Mouse (Mus musculus): ENCODE results near the gene Runx3. TPM values are rescaled to one million over a fixed set of nuclear protein-coding genes. Genes with fewer than 3 reads are reported as not detected.

The Runx3 gene
- polyA plus RNA-seq (2012; rRNA removed), result 0.46 and 0.55 TPM in 2 replicates

DNA sequence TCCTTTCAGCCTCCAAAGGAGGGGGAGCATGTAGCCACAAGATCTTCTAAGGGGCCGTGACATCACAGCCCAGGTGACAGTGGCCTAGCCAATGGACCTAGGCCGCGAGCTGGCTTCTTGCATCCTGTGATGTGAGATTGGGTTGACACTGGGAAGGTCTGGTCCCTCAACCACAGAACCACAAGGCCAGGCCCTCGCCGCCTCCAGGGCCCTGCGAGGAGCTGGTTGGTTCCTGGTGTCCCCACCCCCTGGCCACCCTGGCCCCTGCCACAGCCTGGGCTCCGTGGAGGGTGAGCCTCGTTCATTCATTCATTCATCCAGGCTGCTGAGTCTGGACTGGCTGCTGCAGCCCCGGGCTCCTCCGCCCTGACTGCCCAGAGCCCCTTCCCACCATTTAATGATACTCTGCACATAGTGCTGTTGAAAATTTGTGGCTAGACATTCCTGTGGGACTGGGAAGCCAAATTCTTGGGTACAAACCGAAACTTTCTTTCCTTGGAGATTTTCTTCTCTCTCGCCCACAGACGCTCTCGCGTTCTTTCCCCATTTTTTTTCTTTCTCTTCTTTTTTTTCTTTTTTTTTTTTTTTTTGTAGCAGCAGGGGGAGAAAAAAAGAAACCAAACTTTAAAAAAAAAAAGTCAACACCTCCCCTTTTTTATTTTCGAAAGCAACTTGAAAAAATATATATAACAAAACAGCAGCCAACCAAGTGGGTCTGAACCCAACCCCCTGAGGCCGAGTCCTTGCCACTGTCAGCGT lies at the start of gene Runx3:
Gene Runx3 (plus strand): TSS at position 311 of the 759 bp plus-strand sequence.

Other genes with a start within 250 kb of the Runx3 start
- 68.0 and 69.2 TPM in 2 replicates for gene Tmem50a, start 205.6 kb upstream of the Runx3 start, polyA plus RNA-seq (2012; rRNA removed)
- 306 and 352 TPM in 2 replicates for gene Rsrp1, start 197.1 kb upstream of the Runx3 start, polyA plus RNA-seq (2012; rRNA removed)
- 34.8 and 36.7 TPM in 2 replicates for gene Syf2, start 189.8 kb upstream of the Runx3 start, polyA plus RNA-seq (2012; rRNA removed)
- gene Clic4, start 152.2 kb downstream of the Runx3 start, polyA plus RNA-seq (2012; rRNA removed), result 29.7 and 33.7 TPM in 2 replicates
- gene Srrm1, start 232.7 kb downstream of the Runx3 start, polyA plus RNA-seq (2012; rRNA removed), result 22.8 and 31.0 TPM in 2 replicates